Mouse (Mus musculus): ENCODE measurements around the gene March4. TPM values are rescaled to one million over a fixed set of nuclear protein-coding genes. Genes with fewer than 3 reads are reported as not detected.

Gene March4
- total RNA-seq, 1 experiment, result not detected

DNA sequence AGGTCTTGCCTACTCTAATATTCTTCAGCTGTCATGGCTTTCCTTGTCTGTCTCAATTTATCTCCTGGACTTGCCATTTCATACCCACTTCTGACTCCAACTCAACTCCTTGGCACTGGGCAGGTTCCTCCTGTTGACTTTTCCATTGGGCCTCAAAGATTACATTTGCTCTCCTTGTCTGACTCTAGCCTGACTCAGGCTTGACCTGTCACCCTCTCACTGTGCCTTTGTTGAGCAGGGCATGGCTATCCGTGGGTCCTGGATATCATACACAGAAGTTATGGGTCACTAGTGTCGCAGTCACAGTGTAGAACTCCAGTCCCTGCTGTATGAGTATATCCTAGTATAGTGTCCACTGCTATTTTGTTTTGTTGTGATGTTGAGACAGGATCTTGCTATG is 60.1 kb downstream of the March4 start:
- H3K9me3 ChIP-seq (ENCODE audit: control insufficient read depth, insufficient read depth, low read depth, low read length), result no peaks in the 10 kb centered on the region
- TF ChIP-seq ZNF384 (IDR thresholded peaks at IDR 0.05; ENCODE audit: low read depth, low read length) (no peak), ZC3H11A (IDR thresholded peaks at IDR 0.05; ENCODE audit: borderline replicate concordance, low read depth, low read length) (no peak), CHD2 (IDR thresholded peaks at IDR 0.05; ENCODE audit: low read depth, low read length) (no peak), MAFK (IDR thresholded peaks at IDR 0.05; ENCODE audit: insufficient read depth, low read depth, low read length) (no peak)
- H3K27ac ChIP-seq (ENCODE audit: insufficient read depth, low read depth, low read length, poor library complexity, severe bottlenecking), result no peak overlapping the region
- in situ Hi-C loops (cut with MboI; ENCODE audit: low sequenced_read_pairs in 2 of 2, unreplicated experiment in 2 of 2), result no loop called here
- H3K4me3 ChIP-seq (ENCODE audit: insufficient read depth in 1 of 2, low read depth in 1 of 2, low read length in 2 of 2, poor library complexity in 1 of 2, severe bottlenecking in 1 of 2), result no peak overlapping the region
- no peaks in the 10 kb centered on the region for H3K4me1 ChIP-seq (ENCODE audit: control insufficient read depth in 2 of 2, insufficient read depth in 2 of 2, low read length in 2 of 2, poor library complexity in 1 of 2)
- H3K9ac ChIP-seq (ENCODE audit: insufficient read depth, low read depth, low read length, poor library complexity, severe bottlenecking), result no peak overlapping the region
- no peak for DNase-seq (ENCODE audit: low read depth, low spot score)
- H3K36me3 ChIP-seq (ENCODE audit: control insufficient read depth, insufficient read depth, low read length, poor library complexity, severe bottlenecking), result no peaks in the 10 kb centered on the region

DNA sequence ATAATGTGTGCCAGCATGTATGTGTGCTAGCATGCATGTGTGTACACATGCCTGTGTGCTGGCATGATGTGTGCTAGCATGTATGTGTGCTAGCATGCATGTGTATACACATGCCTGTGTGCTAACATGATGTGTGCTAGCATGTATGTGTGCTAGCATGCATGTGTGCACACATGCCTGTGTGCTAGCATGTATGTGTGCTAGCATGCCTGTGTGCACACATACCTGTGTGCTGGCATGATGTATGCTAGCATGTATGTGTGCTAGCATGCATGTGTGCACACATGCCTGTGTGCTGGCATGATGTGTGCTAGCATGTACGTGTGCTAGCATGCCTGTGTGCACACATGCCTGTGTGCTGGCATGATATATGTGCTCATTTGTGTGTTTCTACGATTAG is 67.7 kb downstream of the March4 start:
- H3K4me1 ChIP-seq (ENCODE audit: control insufficient read depth in 2 of 2, insufficient read depth in 2 of 2, low read length in 2 of 2, poor library complexity in 1 of 2), result no peaks in the 10 kb centered on the region
- TF ChIP-seq HCFC1 (IDR thresholded peaks at IDR 0.05; ENCODE audit: borderline replicate concordance, insufficient read depth, low read length) (no peak), ZC3H11A (IDR thresholded peaks at IDR 0.05; ENCODE audit: borderline replicate concordance, low read depth, low read length) (no peak), MAFK (IDR thresholded peaks at IDR 0.05; ENCODE audit: insufficient read depth, low read depth, low read length) (no peak), ZNF384 (IDR thresholded peaks at IDR 0.05; ENCODE audit: low read depth, low read length) (no peak), CHD2 (IDR thresholded peaks at IDR 0.05; ENCODE audit: low read depth, low read length) (no peak)
- no peaks in the 10 kb centered on the region for H3K9me3 ChIP-seq (ENCODE audit: control insufficient read depth, insufficient read depth, low read depth, low read length)
- H3K27ac ChIP-seq (ENCODE audit: insufficient read depth, low read depth, low read length, poor library complexity, severe bottlenecking), result no peak overlapping the region
- in situ Hi-C loops (cut with MboI; ENCODE audit: low sequenced_read_pairs in 2 of 2, unreplicated experiment in 2 of 2), result no loop called here
- no peak overlapping the region for H3K4me3 ChIP-seq (ENCODE audit: insufficient read depth in 1 of 2, low read depth in 1 of 2, low read length in 2 of 2, poor library complexity in 1 of 2, severe bottlenecking in 1 of 2)
- no peak overlapping the region for H3K9ac ChIP-seq (ENCODE audit: insufficient read depth, low read depth, low read length, poor library complexity, severe bottlenecking)
- no peaks in the 10 kb centered on the region for H3K36me3 ChIP-seq (ENCODE audit: control insufficient read depth, insufficient read depth, low read length, poor library complexity, severe bottlenecking)
- DNase-seq (ENCODE audit: low read depth, low spot score), result no peak

DNA sequence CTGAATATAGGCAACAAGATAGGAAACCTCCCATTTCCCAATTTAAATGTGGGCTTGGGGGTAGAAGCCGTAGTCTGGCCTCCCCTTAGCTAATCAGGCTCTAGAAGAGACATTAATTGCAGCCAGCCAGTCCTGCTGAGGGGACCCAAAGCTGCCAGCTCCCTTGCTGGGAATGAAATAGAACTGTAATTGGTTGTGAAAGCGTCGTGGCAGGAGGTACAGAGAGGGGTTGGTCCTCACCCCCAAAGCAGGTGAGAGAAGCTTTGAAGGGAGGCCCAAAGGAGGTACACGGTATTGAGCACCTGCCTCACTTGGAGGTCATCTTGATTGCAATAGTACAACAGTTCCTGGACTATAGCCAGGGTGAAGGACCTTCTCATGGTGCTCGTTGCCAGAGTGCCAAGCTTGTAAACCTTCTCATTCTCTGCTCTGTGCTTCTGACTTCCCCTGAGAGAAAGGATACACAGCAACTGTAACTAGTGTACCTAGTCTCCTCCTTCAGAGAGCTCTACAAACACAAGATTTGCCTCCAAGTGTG is 68.2 kb downstream of the March4 start:
- Histone ChIP-seq H3K36me3 (ENCODE audit: control insufficient read depth, insufficient read depth, low read length, poor library complexity, severe bottlenecking) (no peaks in the 10 kb centered on the region), H3K4me1 (ENCODE audit: control insufficient read depth in 2 of 2, insufficient read depth in 2 of 2, low read length in 2 of 2, poor library complexity in 1 of 2) (no peaks in the 10 kb centered on the region), H3K9me3 (ENCODE audit: control insufficient read depth, insufficient read depth, low read depth, low read length) (no peaks in the 10 kb centered on the region), H3K4me3 (ENCODE audit: insufficient read depth in 1 of 2, low read depth in 1 of 2, low read length in 2 of 2, poor library complexity in 1 of 2, severe bottlenecking in 1 of 2) (no peak overlapping the region), H3K27ac (ENCODE audit: insufficient read depth, low read depth, low read length, poor library complexity, severe bottlenecking) (no peak overlapping the region), H3K9ac (ENCODE audit: insufficient read depth, low read depth, low read length, poor library complexity, severe bottlenecking) (no peak overlapping the region)
- TF ChIP-seq MAFK (IDR thresholded peaks at IDR 0.05; ENCODE audit: insufficient read depth, low read depth, low read length) (no peak), ZNF384 (IDR thresholded peaks at IDR 0.05; ENCODE audit: low read depth, low read length) (no peak), CHD2 (IDR thresholded peaks at IDR 0.05; ENCODE audit: low read depth, low read length) (no peak), HCFC1 (IDR thresholded peaks at IDR 0.05; ENCODE audit: borderline replicate concordance, insufficient read depth, low read length) (no peak)
- no peak for DNase-seq (ENCODE audit: low read depth, low spot score)
- in situ Hi-C loops (cut with MboI; ENCODE audit: low sequenced_read_pairs in 2 of 2, unreplicated experiment in 2 of 2), result no loop called here

DNA sequence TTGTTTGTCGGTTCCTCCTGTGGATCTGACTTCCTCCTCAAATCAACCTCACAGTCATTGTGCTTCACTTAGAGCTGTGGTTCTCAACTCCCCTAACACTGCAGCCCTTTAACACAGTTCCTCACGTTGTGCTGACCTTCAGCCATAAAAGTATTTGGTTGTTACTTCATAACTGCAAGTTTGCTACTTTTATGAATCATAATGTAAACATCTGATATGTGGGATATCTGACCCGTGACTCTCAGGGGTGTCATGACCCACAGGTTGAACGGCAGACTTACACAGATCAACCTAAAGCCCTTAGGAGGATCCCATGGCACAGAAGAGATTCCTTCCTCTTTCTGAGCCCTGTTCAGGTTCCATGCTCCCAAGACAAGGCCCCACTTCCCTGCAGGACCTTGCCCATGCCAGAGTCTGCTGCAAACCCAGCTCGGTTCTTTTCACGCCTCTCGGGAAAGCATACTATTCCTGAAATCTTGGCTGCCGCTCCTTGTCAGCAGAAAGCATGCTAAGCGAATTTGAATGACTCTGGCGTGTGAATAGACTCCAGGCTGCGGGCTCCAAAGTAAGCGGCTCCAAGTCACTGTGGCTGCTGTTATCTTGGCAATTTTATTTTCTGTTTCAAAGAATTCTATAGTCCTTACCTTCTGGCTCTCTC is 71.7 kb downstream of the March4 start:
- H3K9ac ChIP-seq (ENCODE audit: insufficient read depth, low read depth, low read length, poor library complexity, severe bottlenecking), result no peak overlapping the region

More for the DNA sequence above, 71.7 kb downstream of the March4 start:
- Histone ChIP-seq H3K4me3 (ENCODE audit: insufficient read depth in 1 of 2, low read depth in 1 of 2, low read length in 2 of 2, poor library complexity in 1 of 2, severe bottlenecking in 1 of 2) (no peak overlapping the region), H3K4me1 (ENCODE audit: control insufficient read depth in 2 of 2, insufficient read depth in 2 of 2, low read length in 2 of 2, poor library complexity in 1 of 2) (no peaks in the 10 kb centered on the region), H3K9me3 (ENCODE audit: control insufficient read depth, insufficient read depth, low read depth, low read length) (no peaks in the 10 kb centered on the region), H3K27ac (ENCODE audit: insufficient read depth, low read depth, low read length, poor library complexity, severe bottlenecking) (no peak overlapping the region), H3K36me3 (ENCODE audit: control insufficient read depth, insufficient read depth, low read length, poor library complexity, severe bottlenecking) (no peaks in the 10 kb centered on the region)
- no peak for DNase-seq (ENCODE audit: low read depth, low spot score)
- in situ Hi-C loops (cut with MboI; ENCODE audit: low sequenced_read_pairs in 2 of 2, unreplicated experiment in 2 of 2), result no loop called here
- TF ChIP-seq CHD2 (IDR thresholded peaks at IDR 0.05; ENCODE audit: low read depth, low read length) (no peak), ZNF384 (IDR thresholded peaks at IDR 0.05; ENCODE audit: low read depth, low read length) (no peak), HCFC1 (IDR thresholded peaks at IDR 0.05; ENCODE audit: borderline replicate concordance, insufficient read depth, low read length) (no peak), MAFK (IDR thresholded peaks at IDR 0.05; ENCODE audit: insufficient read depth, low read depth, low read length) (no peak), ZC3H11A (IDR thresholded peaks at IDR 0.05; ENCODE audit: borderline replicate concordance, low read depth, low read length) (no peak)
